Mouse (Mus musculus): ENCODE measurements around the gene Iqcb1.

Gene Iqcb1

GRCm38 (mm10) chr16:36828054-36828786, at the start of gene Iqcb1:
TSS of gene Iqcb1 (plus strand) at chr16:36828385.
- CTCF ChIA-PET, result interaction anchor here in 1 of 4 experiments (0.5 to 1.4 kb wide), 3 partner anchors 12 to 190 kb away, joined by 3 to 7 read pairs (median 3); no protein-coding TSS in a partner anchor
- POLR2A ChIA-PET, result interaction anchor here (0.5 to 2.0 kb wide), 53 partner anchors 9 to 1260 kb away, joined by 3 to 28 read pairs (median 4); partner anchors contain the start of genes Polq (in 3 of the 4), Eaf2 (in 2 of the 4), Fbxo40 (in 2 of the 4) and Golgb1 (in 2 of the 4)

- ChIA-PET CTCF (no interaction called here), POLR2A (no interaction called here)
Observed at GRCm38 (mm10) chr16:36784146-36784545, 44.0 kb upstream of the Iqcb1 start.

DNA sequence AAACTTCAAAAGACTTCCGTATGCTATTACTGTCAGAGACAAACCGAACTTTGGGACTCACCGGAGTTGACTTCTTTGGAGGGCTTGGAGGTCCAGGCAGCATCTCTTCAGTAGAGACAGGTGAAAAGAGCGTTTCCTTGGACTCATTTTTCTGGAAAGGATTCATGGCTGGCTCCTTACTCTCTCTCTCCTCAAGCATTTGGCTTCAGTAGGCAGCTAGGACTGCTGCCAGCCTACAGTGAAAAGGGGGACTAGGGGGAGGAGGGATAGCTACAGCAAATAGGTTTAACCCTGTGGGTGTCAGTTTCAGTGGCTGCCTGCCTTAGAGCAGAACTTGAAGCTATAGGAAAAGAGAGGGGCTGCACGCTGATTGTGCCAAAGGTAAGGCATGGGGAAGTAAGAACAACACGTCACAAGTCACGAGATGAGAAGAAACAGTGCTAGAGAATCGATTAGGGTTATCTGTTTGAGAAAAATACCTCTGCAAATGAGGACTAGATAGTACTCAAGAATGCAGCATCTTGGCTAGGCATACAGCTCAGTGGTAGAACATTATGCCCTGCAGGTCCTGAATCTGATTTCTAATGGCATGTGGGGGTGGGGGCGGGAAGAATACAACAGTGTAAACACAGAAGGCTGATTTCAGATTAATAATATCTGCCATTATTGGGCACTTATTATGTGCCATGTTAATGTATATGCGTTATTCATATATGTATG, 43.4 kb upstream of the Iqcb1 start, which contains the start of gene Slc15a2:
Slc15a2 (minus strand) TSS at position 369 of the 720 bp plus-strand sequence.
- ChIA-PET POLR2A (interaction anchor here in 2 of 4 experiments (0.6 to 0.7 kb wide), 2 partner anchors 81 to 210 kb away, joined by 4 to 6 read pairs; no protein-coding TSS in a partner anchor), CTCF (interaction anchor here in 2 of 4 experiments (0.6 to 0.7 kb wide), 2 partner anchors 39 to 898 kb away, joined by 3 to 12 read pairs; no protein-coding TSS in a partner anchor)

- ChIA-PET POLR2A (no interaction called here), CTCF (no interaction called here)
Observed at GRCm38 (mm10) chr16:36786466-36786865, 41.7 kb upstream of the Iqcb1 start.

DNA sequence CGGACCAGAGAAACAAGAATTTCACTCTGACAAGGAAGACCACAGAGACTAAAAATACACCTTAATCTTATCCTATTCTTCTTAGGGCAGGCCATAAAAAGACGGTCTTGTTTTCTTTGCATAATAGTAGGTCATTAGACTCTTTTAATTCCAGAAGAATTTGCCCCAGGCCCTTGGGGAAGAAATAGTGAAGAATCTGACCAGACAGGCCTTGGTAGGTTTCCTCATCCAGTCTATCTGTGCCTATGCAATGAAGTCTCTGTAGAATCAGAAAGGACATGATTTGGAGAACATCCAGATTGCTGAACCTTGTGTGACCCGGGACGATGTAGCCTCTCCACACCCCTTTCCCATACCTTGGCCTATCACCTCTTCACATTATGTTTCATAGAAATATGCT, 38.0 kb upstream of the Iqcb1 start:
- ChIA-PET CTCF (no interaction called here), POLR2A (no interaction called here)

GRCm38 (mm10) chr16:36794976-36795375, 33.2 kb upstream of the Iqcb1 start:
- ChIA-PET CTCF (no interaction called here), POLR2A (no interaction called here)

DNA sequence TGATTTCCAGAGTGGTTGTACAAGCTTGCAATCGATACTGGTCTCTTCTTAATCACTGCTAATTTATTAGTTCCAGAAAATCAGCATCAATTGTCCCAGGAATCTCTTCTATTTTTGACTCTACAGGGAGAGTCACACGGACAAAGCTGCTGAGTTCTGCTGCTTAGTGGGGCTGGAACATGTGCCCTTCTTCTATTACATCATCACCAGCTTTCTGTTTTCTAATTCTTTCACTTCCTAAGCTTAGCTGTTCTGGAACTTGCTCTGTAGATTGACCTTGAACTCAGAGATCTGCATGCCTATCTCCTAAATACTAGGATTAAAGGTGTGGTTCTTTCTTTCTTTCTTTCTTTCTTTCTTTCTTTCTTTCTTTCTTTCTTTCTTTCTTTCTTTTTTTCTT, 29.9 kb upstream of the Iqcb1 start:
- POLR2A ChIA-PET, result interaction anchor here in 1 of 4 experiments (0.7 kb wide), 1 partner anchor 246 kb away, joined by 3 read pairs; no protein-coding TSS in a partner anchor

DNA sequence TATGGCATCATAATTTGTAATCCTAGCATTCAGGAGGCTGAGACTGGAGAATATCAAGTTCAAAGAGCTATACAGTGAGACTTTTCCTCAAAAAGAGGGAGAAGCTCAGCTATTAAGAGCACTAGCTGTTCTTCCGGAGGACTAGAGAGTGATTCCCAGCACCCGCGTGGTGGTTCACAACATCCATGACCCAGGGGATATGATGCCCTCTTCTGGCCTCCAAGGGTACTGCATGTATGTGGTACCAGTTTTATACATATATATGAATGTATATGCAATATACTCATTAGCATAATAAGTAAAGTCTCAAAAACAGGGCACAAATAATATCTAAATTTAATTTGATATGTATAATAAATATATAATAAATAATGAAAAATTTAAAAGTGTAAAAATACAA, 25.8 kb upstream of the Iqcb1 start:
- POLR2A ChIA-PET, result interaction anchor here in 2 of 4 experiments (0.5 to 1.3 kb wide), 3 partner anchors 11 to 82 kb away, joined by 3 read pairs; no protein-coding TSS in a partner anchor
- CTCF ChIA-PET, result interaction anchor here in 3 of 4 experiments (0.6 to 1.9 kb wide), 3 partner anchors 135 to 333 kb away, joined by 3 to 5 read pairs (median 4); no protein-coding TSS in a partner anchor

More for the DNA sequence above, 29.9 kb upstream of the Iqcb1 start:
- CTCF ChIA-PET, result no interaction called here

GRCm38 (mm10) chr16:36808616-36809015, 19.6 kb upstream of the Iqcb1 start:
- POLR2A ChIA-PET, result no interaction called here
- CTCF ChIA-PET, result interaction anchor here in 1 of 4 experiments (0.6 kb wide), 1 partner anchor 60 kb away, joined by 3 read pairs; no protein-coding TSS in a partner anchor

DNA sequence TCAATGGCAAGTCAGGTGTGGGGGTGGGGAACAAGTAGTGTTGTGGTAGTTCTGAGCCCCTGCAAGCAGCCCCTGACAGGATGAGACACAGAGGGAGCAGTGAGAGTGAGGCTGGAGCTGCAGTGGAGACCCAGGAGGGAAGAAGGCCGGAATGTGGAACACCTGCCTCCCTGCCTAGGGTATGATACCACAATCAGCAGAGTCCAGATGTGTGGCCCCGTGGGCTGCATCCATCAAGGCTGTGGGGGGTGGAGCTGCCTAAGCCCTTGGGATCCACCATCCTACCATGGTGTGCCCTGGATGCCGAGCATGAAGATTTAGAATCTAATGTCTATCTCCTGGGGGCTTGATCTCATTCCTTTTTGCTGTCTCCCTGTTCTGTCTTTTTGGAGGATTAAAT, 14.5 kb upstream of the Iqcb1 start:
- CTCF ChIA-PET, result no interaction called here
- POLR2A ChIA-PET, result interaction anchor here in 1 of 4 experiments (0.6 kb wide), 1 partner anchor 11 kb away, joined by 3 read pairs; no protein-coding TSS in a partner anchor

DNA sequence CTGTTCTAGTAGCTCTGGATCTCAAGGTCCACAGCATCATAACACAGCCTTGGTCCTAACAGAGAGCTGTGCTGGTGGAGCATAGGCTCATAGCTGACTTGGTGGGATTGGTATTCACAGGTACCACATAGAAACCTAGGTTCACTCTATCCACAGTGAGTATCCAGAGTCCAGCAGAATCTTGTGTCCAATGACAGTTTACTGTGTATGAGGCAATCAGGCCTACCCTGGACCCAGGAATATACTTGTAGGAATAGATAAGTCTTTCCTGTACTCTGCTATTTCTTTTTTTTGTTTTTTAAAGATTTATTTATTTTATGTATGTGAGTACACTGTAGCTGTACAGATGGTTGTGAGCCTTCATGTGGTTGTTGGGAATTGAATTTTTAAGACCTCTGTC, 11.3 kb upstream of the Iqcb1 start:
- CTCF ChIA-PET, result interaction anchor here (0.5 to 2.1 kb wide), 8 partner anchors 11 to 914 kb away, joined by 3 to 7 read pairs (median 5); partner anchors contain the start of gene Iqcb1 (in 1 of the 4)

DNA sequence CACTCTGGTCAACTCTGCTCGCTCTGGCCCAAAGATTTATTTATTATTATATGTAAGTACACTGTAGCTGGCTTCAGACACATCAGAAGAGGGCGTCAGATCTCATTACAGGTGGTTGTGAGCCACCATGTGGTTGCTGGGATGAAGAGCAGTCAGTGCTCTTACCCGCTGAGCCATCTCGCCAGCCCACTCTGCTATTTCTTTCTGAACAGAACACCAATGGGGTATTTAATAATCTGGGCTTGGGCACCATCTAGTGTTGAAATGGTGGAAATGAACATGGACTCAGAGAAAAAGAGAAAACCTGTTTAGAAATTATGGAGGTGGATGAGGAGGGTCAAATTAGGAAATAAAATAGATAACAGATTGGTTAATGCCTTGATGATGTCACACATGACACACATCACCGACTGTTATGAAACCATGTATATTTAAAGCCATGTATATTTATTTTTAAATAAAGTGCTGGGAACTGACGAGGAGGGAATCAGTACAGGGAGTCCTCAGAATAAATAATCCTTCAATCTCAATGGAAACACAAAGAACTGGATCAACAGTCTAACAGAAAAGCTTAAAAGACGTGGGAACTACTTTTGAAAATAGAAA, 10.8 kb upstream of the Iqcb1 start:
- CTCF ChIA-PET, result interaction anchor here in 3 of 4 experiments (0.5 to 2.1 kb wide), 6 partner anchors 11 to 345 kb away, joined by 3 to 7 read pairs (median 6); partner anchors contain the start of gene Iqcb1 (in 1 of the 3)
- POLR2A ChIA-PET, result interaction anchor here in 1 of 4 experiments (0.6 kb wide), 1 partner anchor 285 kb away, joined by 3 read pairs; no protein-coding TSS in a partner anchor

More for the DNA sequence above, 11.3 kb upstream of the Iqcb1 start:
- POLR2A ChIA-PET, result interaction anchor here in 2 of 4 experiments (0.6 to 1.2 kb wide), 3 partner anchors 11 to 285 kb away, joined by 3 to 5 read pairs (median 3); partner anchors contain the start of gene Iqcb1 (in 1 of the 2)

DNA sequence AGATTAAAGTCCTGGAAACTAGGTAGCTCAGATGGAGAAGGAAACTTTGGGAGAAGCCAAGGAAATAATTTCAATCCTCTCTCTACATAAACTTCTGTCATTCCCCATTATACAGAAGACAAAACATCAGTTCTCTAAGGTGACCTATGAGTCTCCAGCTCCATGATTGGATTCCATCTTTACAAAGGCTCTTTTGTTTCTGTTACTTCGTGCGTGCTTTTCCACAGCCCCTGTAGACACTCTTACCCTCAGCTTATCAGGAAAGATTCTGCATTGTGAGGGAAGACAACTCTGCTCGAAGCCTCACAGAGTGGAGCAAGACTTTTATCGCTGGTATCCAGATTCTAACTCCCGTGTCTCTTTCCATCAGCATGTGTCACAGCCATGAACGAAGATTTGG, 8.2 kb upstream of the Iqcb1 start:
- ChIA-PET POLR2A (interaction anchor here in 1 of 4 experiments (1.5 kb wide), 1 partner anchor 101 kb away, joined by 13 read pairs; no protein-coding TSS in a partner anchor), CTCF (interaction anchor here in 2 of 4 experiments (0.6 to 2.8 kb wide), 2 partner anchors 31 to 346 kb away, joined by 4 to 8 read pairs; no protein-coding TSS in a partner anchor)

DNA sequence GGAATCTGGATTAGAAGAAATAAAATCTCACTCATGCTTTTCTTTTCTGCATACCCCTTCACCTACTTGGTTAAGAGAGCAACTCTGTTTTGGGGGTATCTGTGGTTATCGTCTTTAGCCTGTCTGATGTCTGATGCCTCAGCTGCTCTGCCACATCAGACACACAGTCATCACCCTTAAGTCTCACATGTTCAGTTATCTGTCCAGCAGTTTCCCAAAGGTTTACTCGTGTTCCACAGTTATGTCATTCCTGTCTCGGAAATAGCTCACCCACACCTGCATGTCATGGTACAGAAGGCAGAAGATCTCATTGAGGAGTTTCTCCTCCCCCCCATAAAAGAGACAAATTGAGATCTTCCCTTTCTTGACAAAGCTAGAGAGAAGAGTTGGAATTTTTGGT, 7.4 kb upstream of the Iqcb1 start:
- POLR2A ChIA-PET, result interaction anchor here in 3 of 4 experiments (0.9 to 1.5 kb wide), 12 partner anchors 11 to 194 kb away, joined by 3 to 13 read pairs (median 4); partner anchors contain the start of genes Eaf2 (in 2 of the 3) and Golgb1 (in 2 of the 3)
- CTCF ChIA-PET, result interaction anchor here in 1 of 4 experiments (0.8 to 2.8 kb wide), 2 partner anchors 111 to 347 kb away, joined by 4 to 8 read pairs; no protein-coding TSS in a partner anchor

- ChIA-PET POLR2A (interaction anchor here in 3 of 4 experiments (0.6 to 1.5 kb wide), 15 partner anchors 10 to 881 kb away, joined by 3 to 13 read pairs (median 3); partner anchors contain the start of genes Eaf2 (in 2 of the 3) and Golgb1 (in 2 of the 3)), CTCF (interaction anchor here in 1 of 4 experiments (0.7 to 2.8 kb wide), 3 partner anchors 112 to 348 kb away, joined by 3 to 8 read pairs (median 4); no protein-coding TSS in a partner anchor)
Observed at GRCm38 (mm10) chr16:36821474-36821873, 6.7 kb upstream of the Iqcb1 start.

DNA sequence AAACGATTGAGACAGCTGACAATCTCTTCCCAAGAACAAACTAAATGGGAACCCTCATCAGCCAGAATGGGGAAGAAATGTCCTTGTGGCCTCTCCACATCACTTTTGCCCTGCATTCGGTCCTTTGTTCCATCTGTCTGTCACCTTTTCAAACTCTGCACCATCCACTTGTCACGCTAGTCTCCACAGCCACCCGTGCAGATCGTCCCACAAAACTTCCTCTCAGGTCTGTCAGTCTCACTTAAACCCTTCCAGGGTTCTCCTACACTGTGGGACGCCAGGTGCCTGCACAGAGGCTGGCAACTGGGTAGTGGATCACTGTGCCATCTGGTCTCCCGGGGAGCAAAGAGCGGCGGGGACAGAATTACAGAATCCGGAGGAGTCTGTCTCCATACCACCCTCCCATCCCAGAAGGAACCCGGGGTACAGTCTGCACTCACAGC, 553 bp upstream of the Iqcb1 start:
- ChIA-PET CTCF (interaction anchor here in 1 of 4 experiments (0.5 to 1.4 kb wide), 3 partner anchors 11 to 191 kb away, joined by 3 to 7 read pairs (median 3); no protein-coding TSS in a partner anchor), POLR2A (interaction anchor here (0.5 to 2.0 kb wide), 51 partner anchors 10 to 1261 kb away, joined by 3 to 28 read pairs (median 4); partner anchors contain the start of genes Polq (in 3 of the 4), Eaf2 (in 2 of the 4), Fbxo40 (in 2 of the 4) and Golgb1 (in 2 of the 4))

GRCm38 (mm10) chr16:36828820-36829219, 635 bp downstream of the Iqcb1 start:
- ChIA-PET CTCF (interaction anchor here in 1 of 4 experiments (1.4 kb wide), 1 partner anchor 12 kb away, joined by 7 read pairs; no protein-coding TSS in a partner anchor), POLR2A (interaction anchor here in 2 of 4 experiments (0.5 to 2.0 kb wide), 22 partner anchors 11 to 1040 kb away, joined by 3 to 28 read pairs (median 5); partner anchors contain the start of genes Polq (in 2 of the 2), Ccdc58 (in 1 of the 2) and Fam162a (in 1 of the 2))
